Mouse (Mus musculus) E14TG2a.4 (cell line): ENCODE measurements at regions not wholly inside any gene's neighbourhood (a gene's known extent, or its start where the extent isn't known, plus 50 kb on each side); places are given as distances from the start of the nearest gene placed in this dataset.

Source experiments
- H3K27me3 ChIP-seq: 2 replicates; pipeline ENCODE4 v1.6.1; 2014; ENCODE audit warnings: low read length, control low read depth; ENCODE audit not compliant: insufficient read depth
- H3K36me3 ChIP-seq: 2 replicates; pipeline ENCODE4 v1.6.1; 2014; ENCODE audit warnings: low read length, control low read depth; ENCODE audit not compliant: insufficient read depth
- H3K4me1 ChIP-seq: replicated peaks from 2 replicates; pipeline ENCODE4 v1.6.1; 2014; ENCODE audit warnings: low read depth, low read length, control low read depth
- H3K4me3 ChIP-seq: replicated peaks from 2 replicates; pipeline ENCODE4 v1.5.1; 2014; ENCODE audit warnings: mild to moderate bottlenecking, low read length
- H3K9me3 ChIP-seq: 2 replicates; pipeline ENCODE4 v1.6.1; 2014; ENCODE audit warnings: low read length, control low read depth
- CTCF ChIP-seq: conservative IDR thresholded peaks from 2 replicates; pipeline ENCODE4 v1.5.1; 2014; ENCODE audit warnings: low read length
- NANOG ChIP-seq: IDR thresholded peaks from 2 replicates; pipeline ENCODE4 v1.6.1; 2014; ENCODE audit warnings: borderline replicate concordance, low read length, mixed read lengths
- POU5F1 ChIP-seq: IDR thresholded peaks from 2 replicates; pipeline ENCODE4 v1.6.1; 2014; ENCODE audit warnings: low read length, borderline replicate concordance

GRCm38 (mm10) chr17:64538520-64538953 is 62.0 kb upstream of the Man2a1 start:
- Histone ChIP-seq H3K36me3 (no peaks in the 10 kb centered on the region), H3K4me1 (peaks cover 30% of the 10 kb centered on the region), H3K4me3 (0 out of 2 replicates have a peak overlapping the region, but pooled peaks have one; percentile 17), H3K27me3 (no peaks in the 10 kb centered on the region), H3K9me3 (no peaks in the 10 kb centered on the region)
- TF ChIP-seq CTCF (no peak), POU5F1 (no peak), NANOG (no peak)

- TF ChIP-seq POU5F1 (no peak), NANOG (no peak), CTCF (no peak)
- H3K4me3 ChIP-seq = no peak overlapping the region
- H3K36me3 ChIP-seq = no peaks in the 10 kb centered on the region
- H3K27me3 ChIP-seq = no peaks in the 10 kb centered on the region
- no peaks in the 10 kb centered on the region for H3K9me3 ChIP-seq
- H3K4me1 ChIP-seq = peaks cover 18% of the 10 kb centered on the region
Observed at GRCm38 (mm10) chr17:64540411-64540810, 60.1 kb upstream of the Man2a1 start.

GRCm38 (mm10) chr17:64548536-64548935 is 52.0 kb upstream of the Man2a1 start:
- Histone ChIP-seq H3K4me3 (no peak overlapping the region), H3K9me3 (no peaks in the 10 kb centered on the region), H3K27me3 (no peaks in the 10 kb centered on the region), H3K4me1 (no peaks in the 10 kb centered on the region), H3K36me3 (no peaks in the 10 kb centered on the region)
- TF ChIP-seq POU5F1 = no peak
- no peak for TF ChIP-seq NANOG
- TF ChIP-seq CTCF = no peak

GRCm38 (mm10) chr17:64550034-64550433 is 50.5 kb upstream of the Man2a1 start:
- no peak overlapping the region for H3K4me3 ChIP-seq
- TF ChIP-seq NANOG = no peak
- TF ChIP-seq CTCF = no peak
- TF ChIP-seq POU5F1 = no peak
- H3K9me3 ChIP-seq = no peaks in the 10 kb centered on the region
- no peaks in the 10 kb centered on the region for H3K36me3 ChIP-seq
- H3K27me3 ChIP-seq = peaks cover 1% of the 10 kb centered on the region; the same call in 1 of the 2 replicates
- no peaks in the 10 kb centered on the region for H3K4me1 ChIP-seq
